Mouse (Mus musculus) bone marrow, adult 2 months (tissue): Measurements from ENCODE around the gene Rab3c. TPM values are rescaled to one million over a fixed set of nuclear protein-coding genes. Genes with fewer than 3 reads are reported as not detected.

Experiments used
- H3K27ac ChIP-seq: fragments of 200-500 bp; 2 replicates; pipeline ENCODE4 v1.5.1; 2012; ENCODE audit warnings: low read depth, mild to moderate bottlenecking, control low read depth, inconsistent platforms, low read length; ENCODE audit not compliant: control insufficient read depth, poor library complexity, insufficient read depth
- H3K4me1 ChIP-seq: fragments of 200-500 bp; 2 replicates; pipeline ENCODE4 v1.6.1; 2011; ENCODE audit warnings: low read length; ENCODE audit not compliant: control insufficient read depth, insufficient read depth
- H3K4me3 ChIP-seq: fragments of 200-500 bp; replicated peaks from 2 replicates; pipeline ENCODE3; 2011; ENCODE audit warnings: mild to moderate bottlenecking, low read depth, low read length, control low read depth; ENCODE audit not compliant: control insufficient read depth
- CTCF ChIP-seq: fragments of 200-500 bp; IDR thresholded peaks from 2 replicates; pipeline ENCODE4 v1.5.1; 2011; ENCODE audit warnings: low read length, control low read depth; ENCODE audit not compliant: control insufficient read depth, insufficient read depth
- POLR2A ChIP-seq: fragments of 200-500 bp; IDR thresholded peaks from 2 replicates; pipeline ENCODE4 v1.6.1; 2011; ENCODE audit warnings: low read depth, mild to moderate bottlenecking, control low read depth, low read length, borderline replicate concordance; ENCODE audit not compliant: control insufficient read depth
- WGBS: fragments of 180-500 bp; shearing (Covaris S2); methylation state at CpG from one replicate; pipeline ENCODE4 v1.1.7; 2018; 5-methylcytosine and 5-hydroxymethylcytosine counted together
- polyA plus RNA-seq: library from polyadenylated mRNA; stranded (reverse); fragments of >200 nt; gene quantifications from 2 replicates; pipeline ENCODE4 v1.2.4, GENCODE M21; 2011; ENCODE audit warnings: low replicate concordance; ENCODE audit not compliant: missing spikeins, insufficient read depth, insufficient read length

Gene Rab3c
- polyA plus RNA-seq, 1 experiment = 1.7 TPM

DNA sequence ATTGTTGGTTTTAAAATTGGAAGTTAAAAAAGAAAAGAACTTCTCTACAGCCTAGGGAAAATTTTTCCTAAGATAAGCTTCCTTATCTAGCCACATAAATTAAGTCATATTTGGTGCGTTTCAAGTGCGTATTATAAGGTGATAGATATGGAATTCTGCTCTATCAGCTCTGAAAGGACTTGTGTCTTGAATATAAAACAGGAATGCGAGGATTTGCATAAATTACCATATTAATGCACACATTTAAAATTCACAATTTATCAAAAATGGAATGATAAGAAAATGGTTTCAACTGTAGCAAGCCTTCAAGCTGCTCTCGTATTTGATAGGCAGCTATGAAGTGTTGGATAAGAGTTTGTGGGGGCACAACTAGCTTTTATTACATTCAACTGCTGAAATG is 111.6 kb downstream of the Rab3c start:
- no peaks in the 10 kb centered on the region for H3K4me1 ChIP-seq
- no peak for TF ChIP-seq POLR2A
- TF ChIP-seq CTCF = no peak
- WGBS = 72% methylated on average over 4 of the region's 4 CpGs
- H3K27ac ChIP-seq = no peak overlapping the region
- no peak overlapping the region for H3K4me3 ChIP-seq

DNA sequence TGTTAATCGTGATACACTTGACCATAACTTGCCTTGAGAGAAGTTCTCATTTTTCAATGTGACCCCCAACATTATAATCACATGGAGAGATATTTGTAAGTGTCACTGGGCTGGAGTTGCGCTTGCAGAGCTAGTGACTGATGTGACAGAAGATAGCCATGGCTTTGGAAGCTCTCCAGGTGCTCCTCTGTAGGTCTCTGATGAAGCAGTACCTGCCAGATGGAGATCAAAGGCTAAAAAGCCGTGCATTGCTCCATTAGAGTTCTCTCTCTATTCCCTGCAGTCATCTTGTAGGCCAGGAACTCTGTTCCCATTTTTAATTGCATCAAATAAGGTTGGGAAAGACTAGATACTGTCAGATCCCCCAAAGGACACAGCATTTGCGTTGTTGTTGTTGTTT is 112.2 kb downstream of the Rab3c start:
- H3K4me3 ChIP-seq = no peak overlapping the region
- WGBS = 75% methylated on average over 4 of the region's 4 CpGs
- no peak for TF ChIP-seq POLR2A
- TF ChIP-seq CTCF = no peak
- H3K27ac ChIP-seq = no peak overlapping the region
- H3K4me1 ChIP-seq = no peaks in the 10 kb centered on the region

DNA sequence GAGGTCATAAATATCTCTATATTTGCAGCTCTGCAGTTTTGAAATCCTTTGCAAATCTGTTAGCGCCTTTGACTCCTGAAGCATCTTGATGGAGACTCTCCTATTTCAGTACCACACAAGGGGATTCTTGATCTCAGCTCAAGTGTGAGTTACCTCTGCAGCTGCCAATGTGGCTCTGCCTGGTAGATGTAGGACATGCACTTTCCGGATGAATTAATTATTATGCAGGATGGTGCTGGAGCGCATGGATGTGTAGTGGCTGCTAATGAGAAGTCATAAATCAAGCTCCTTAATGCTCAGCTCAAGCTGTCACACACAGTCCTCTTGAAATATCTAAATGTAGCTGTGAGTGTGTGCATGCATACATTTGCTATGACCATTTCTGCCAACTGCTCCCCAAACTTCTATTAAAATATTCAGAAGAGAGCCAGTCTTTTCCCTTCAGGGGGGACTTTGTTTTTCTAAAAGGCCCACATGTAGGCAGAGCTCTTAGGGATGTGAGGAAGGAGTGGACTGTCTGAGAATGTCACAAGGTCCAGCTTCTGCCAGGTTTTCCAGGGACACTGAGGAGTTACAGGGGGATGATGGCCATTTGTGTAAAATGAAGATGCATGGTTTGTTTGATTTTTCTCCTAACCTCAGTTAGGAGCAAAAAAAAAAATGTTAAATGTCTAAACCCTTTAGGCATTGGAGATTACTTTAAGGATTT is 114.0 kb downstream of the Rab3c start:
- WGBS = 92% methylated on average over 3 of the region's 3 CpGs

DNA sequence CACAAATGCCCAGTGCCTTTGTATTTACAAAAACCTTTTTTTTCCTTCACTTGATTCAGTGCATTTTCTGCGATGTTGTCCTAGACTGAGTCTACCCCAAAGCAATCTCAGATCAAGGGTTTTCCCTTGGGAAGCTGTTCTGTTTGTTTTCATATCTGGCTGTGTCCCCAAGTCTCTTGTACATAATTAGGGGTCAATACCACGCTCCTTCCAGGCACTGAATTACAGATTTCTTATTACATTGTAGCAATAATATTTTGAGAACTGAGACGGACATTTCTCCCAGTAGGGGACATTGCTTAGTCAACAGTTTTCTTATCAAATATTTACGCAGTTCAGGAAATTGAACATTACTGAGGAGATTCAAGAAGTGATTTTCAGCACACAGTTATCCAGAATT is 120.8 kb downstream of the Rab3c start:
- H3K4me3 ChIP-seq = no peak overlapping the region
- no peak overlapping the region for H3K27ac ChIP-seq
- no peaks in the 10 kb centered on the region for H3K4me1 ChIP-seq
- 76% methylated on average over 4 of the region's 4 CpGs for WGBS
- TF ChIP-seq POLR2A (no peak), CTCF (no peak)

More for the DNA sequence above, 114.0 kb downstream of the Rab3c start:
- no peak overlapping the region for H3K4me3 ChIP-seq
- H3K4me1 ChIP-seq = no peaks in the 10 kb centered on the region
- no peak overlapping the region for H3K27ac ChIP-seq
- TF ChIP-seq POLR2A (no peak), CTCF (no peak)

DNA sequence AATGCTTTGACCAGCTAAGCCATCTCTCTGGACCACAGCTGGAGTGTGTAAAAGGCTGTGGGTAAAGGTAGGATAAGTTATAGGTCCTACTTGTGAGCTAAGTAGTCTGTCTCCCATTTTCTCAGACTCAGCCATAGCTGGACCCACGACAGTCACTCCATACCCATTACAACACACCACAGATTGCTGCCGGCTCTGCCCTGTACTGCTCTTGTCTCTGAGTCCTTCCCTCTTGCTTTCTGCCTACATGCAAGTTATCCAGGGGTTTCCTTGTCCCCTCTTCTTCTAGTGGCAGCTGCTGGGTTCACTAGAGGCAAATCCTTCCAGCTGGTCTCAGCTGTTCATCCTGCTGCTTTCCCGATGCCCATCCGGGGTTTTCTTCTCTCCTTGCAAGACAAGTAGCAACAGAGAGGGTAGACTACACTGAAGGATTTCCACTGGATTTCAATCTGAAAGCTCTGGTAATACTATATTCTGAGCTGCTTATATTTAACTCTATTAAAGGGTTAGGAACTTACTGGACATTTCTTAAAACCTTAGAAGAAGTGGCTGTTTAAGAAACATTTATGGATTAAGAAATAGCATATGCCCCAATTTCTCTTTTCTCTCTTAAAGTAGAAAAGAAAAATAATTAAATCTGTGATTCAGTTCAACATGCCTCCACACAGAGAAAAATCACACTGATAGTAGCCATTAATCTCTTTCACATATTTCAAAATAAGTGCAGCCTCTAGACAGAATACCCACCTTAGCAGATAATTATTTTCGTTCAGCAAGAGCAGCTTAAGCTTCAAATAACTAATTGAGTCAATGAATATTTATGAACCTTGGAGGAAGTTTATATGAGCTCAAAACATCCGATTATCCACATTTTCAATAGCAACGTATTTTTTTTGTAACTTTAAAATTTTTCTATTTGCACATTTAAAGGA is 121.9 kb downstream of the Rab3c start:
- no peak for TF ChIP-seq POLR2A
- no peak for TF ChIP-seq CTCF
- no peak overlapping the region for H3K27ac ChIP-seq
- H3K4me3 ChIP-seq = no peak overlapping the region
- H3K4me1 ChIP-seq = no peaks in the 10 kb centered on the region
- WGBS = 76% methylated on average over 7 of the region's 7 CpGs

DNA sequence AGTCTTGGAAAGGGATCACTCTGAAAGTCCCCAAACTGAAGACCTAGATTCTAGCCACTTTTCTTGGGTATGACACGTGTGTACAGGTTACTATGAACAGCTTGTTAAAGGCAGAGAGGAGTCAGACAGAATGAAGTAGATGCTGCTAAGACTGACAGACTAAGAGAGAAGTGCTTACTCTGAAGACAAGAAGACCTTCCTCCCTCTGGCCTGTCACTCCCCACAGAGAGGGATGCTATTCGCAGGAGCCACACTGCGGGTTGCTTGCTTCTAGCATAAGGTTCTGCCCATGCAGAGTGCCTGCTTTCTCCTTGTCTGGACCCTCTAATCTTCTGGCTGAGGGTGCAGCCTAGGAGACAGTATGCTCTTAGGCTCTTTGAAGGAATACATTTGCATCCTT is 135.3 kb downstream of the Rab3c start:
- no peak overlapping the region for H3K27ac ChIP-seq
- TF ChIP-seq POLR2A (no peak), CTCF (no peak)
- H3K4me1 ChIP-seq = no peaks in the 10 kb centered on the region
- 62% methylated on average over 3 of the region's 3 CpGs for WGBS
- H3K4me3 ChIP-seq = no peak overlapping the region

DNA sequence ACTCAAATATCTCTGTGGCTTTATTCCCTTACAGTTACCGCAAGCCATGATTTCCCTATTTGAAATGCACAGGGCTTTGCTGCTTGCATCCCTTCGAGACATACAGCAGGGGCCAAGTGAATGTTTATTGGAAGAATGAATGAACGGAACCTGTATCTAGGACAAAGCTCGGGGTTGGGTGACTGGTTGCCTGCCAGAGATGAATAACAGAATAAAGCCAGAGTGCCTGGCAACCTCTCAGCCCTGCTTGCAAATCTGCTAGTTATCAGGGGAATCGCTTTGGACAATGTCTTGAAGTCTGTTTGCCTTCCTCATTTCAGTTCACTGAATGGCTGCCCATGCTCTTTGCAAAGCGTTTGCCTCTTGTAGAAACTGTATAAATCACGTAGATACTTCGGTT is 135.8 kb downstream of the Rab3c start:
- TF ChIP-seq CTCF (no peak), POLR2A (no peak)
- Histone ChIP-seq H3K4me3 (no peak overlapping the region), H3K27ac (no peak overlapping the region), H3K4me1 (no peaks in the 10 kb centered on the region)
- 68% methylated on average over 8 of the region's 8 CpGs for WGBS

DNA sequence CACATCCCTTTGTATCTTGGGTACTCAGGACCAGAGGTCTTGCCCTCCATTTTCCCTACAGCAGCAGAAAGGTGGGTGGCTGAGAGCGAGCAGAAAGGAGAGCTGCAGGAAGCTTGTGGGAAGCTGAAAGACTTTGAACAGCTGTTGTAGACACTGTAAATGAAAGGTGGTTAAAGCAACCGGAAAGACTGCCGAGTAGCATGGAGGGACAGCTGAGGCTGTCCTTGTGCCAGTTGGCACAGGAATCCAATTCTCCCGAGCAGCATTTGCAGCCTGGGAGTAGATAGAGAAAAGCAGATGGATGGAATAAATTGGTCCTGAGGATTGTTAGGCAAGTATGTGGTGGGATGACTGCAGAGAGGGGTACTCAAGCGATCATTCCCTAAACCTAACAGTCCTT is 141.5 kb downstream of the Rab3c start:
- Histone ChIP-seq H3K4me3 (no peak overlapping the region), H3K4me1 (no peaks in the 10 kb centered on the region), H3K27ac (no peak overlapping the region)
- TF ChIP-seq CTCF (no peak), POLR2A (no peak)
- 67% methylated on average over 5 of the region's 5 CpGs for WGBS

DNA sequence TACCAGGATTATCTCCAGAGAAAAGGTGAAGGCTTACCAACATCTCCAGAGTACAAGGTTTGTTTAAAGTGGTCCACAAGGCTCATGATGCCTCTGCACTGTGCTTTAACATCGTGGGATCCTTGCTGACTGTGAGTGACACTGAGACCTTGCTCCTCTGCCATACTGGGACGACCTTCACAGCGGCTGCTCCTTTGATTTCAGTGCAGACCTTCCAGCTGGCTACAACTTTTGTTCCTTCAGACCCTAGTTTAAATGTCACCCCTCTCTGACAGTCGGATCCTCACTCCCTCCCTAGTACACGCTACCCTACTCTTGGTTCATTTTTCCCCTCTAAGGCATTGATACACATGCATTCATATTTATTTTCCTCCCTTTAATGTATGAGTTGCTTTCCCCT is 142.2 kb downstream of the Rab3c start:
- TF ChIP-seq POLR2A (no peak), CTCF (no peak)
- no peak overlapping the region for H3K4me3 ChIP-seq
- H3K4me1 ChIP-seq = no peaks in the 10 kb centered on the region
- WGBS = 78% methylated on average over 5 of the region's 5 CpGs
- no peak overlapping the region for H3K27ac ChIP-seq
